Mouse (Mus musculus) adrenal gland, postnatal 25 days (tissue): Measurements from ENCODE around the gene Nsf. TPM values are rescaled to one million over a fixed set of nuclear protein-coding genes. Genes with fewer than 3 reads are reported as not detected.

Experiments
- DNase-seq: peaks from one replicate; pipeline ENCODE4 v3.0.0; 2021; ENCODE audit warnings: mixed read lengths
- total RNA-seq: library from RNA; stranded (reverse); gene quantifications from 2 replicates; pipeline ENCODE4 v1.2.3, GENCODE M21; 2021

The Nsf gene
- total RNA-seq, 1 experiment from 2014 or later = 104 TPM

- DNase-seq = no peak
These were observed 181.1 kb downstream of the Nsf start for GRCm38 (mm10) chr11:103772505-103773386.

Other genes starting within 250 kb of the Nsf start
- 0.12 TPM in 1 of 2 replicates, not detected in the other for gene Wnt9b, start 204.2 kb downstream of the Nsf start, total RNA-seq
- gene Wnt3, start 179.9 kb downstream of the Nsf start, total RNA-seq = 0.15 TPM in 1 of 2 replicates, not detected in the other
- gene Arf2, start 12.7 kb upstream of the Nsf start, total RNA-seq = 38.2 and 38.3 TPM in 2 replicates
- 0.24 TPM in 1 of 2 replicates, not detected in the other for gene Crhr1, start 178.8 kb upstream of the Nsf start, total RNA-seq
- not detected in 2 replicates for gene Sppl2c, start 232.3 kb upstream of the Nsf start, total RNA-seq